In the genomic region with DNA sequence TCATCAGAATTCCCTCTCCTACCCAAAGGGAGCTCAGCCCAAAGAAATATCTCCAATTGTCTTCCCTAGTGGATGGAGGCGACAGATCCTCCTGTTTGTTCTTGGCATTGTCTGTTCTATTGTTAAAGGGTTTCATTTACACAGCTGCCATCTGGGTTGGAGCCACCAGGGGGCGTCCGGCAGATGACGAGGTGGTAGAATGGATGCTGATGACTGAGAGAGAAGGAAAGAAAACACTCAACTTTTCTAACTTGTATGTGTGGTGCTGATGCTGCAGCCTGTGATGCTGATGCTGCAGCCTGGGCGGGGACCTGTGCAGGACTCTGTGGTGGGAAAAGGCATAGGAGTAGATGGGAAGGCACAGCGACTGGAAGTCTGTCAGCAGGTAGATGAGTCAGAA, we compare ENCODE assay signal across 9 mouse cellular contexts. TPM values are rescaled to one million over a fixed set of nuclear protein-coding genes. Genes with fewer than 3 reads are reported as not detected.
DNase-seq lines count a peak whose midpoint lies in the region; ATAC-seq and TF ChIP-seq lines count a peak whose summit lies in the region.
"Had no signal": no experiment of that assay in that cellular context is flagged by ENCODE, and none has a peak within 500 bp of the region (broad histone marks: within the 10 kb centered on the region; RNA-seq: fewer than 3 reads in every experiment).

No protein-coding gene starts in this region.

- H3K79me2 ChIP-seq in C2C12 (ENCODE audit: control insufficient read depth, insufficient read depth) = no peaks in the 10 kb centered on the region

- no peak overlapping the region for H3K9ac ChIP-seq in ES-Bruce4 (ENCODE audit: low read depth, poor library complexity, severe bottlenecking)
- H3K9ac ChIP-seq in forebrain, embryonic 14.5 days (ENCODE audit: low read length) = no peak overlapping the region
- no peak overlapping the region for H3K9ac ChIP-seq in hindbrain, postnatal 0 days (replicated peaks; ENCODE audit: low read length)
- H3K9ac ChIP-seq: hindbrain, embryonic 15.5 days had no signal

- H3K9me3 ChIP-seq in ES-Bruce4 (replicated peaks; ENCODE audit: control insufficient read depth, insufficient read depth, low read length, poor library complexity, severe bottlenecking) = no peaks in the 10 kb centered on the region
- no peaks in the 10 kb centered on the region for H3K9me3 ChIP-seq in forebrain, embryonic 14.5 days (replicated peaks; ENCODE audit: control insufficient read depth, low read length)
- no peaks in the 10 kb centered on the region for H3K9me3 ChIP-seq in hindbrain, postnatal 0 days (ENCODE audit: low read length)
- no peaks in the 10 kb centered on the region for H3K9me3 ChIP-seq in limb, embryonic 10.5 days (replicated peaks)
- H3K9me3 ChIP-seq: hindbrain, embryonic 15.5 days had no signal

- TF ChIP-seq EP300 in ES-Bruce4 (IDR thresholded peaks at IDR 0.05; ENCODE audit: insufficient read depth, low read depth, low read length) = no peak

- no peak overlapping the region for H3K4me2 ChIP-seq in forebrain, embryonic 14.5 days (ENCODE audit: low read length)
- H3K4me2 ChIP-seq in hindbrain, postnatal 0 days (ENCODE audit: low read depth, low read length) = no peak overlapping the region
- H3K4me2 ChIP-seq: hindbrain, embryonic 15.5 days had no signal

- H3K27ac ChIP-seq in ES-Bruce4 (ENCODE audit: insufficient read depth, low read length) = no peak overlapping the region
- no peak overlapping the region for H3K27ac ChIP-seq in forebrain, embryonic 14.5 days (ENCODE audit: low read depth, low read length)
- no peak overlapping the region for H3K27ac ChIP-seq in hindbrain, postnatal 0 days
- H3K27ac ChIP-seq in limb, embryonic 10.5 days = no peak overlapping the region
- H3K27ac ChIP-seq: hindbrain, embryonic 15.5 days had no signal

- H3ac ChIP-seq in C2C12 (ENCODE audit: control insufficient read depth, insufficient read length, low read depth) = no peak overlapping the region

- TF ChIP-seq POLR2A in ES-Bruce4 (IDR thresholded peaks at IDR 0.05; ENCODE audit: insufficient read depth, low read length) = no peak

- H3K27me3 ChIP-seq in C2C12 (ENCODE audit: control insufficient read depth, insufficient read depth, insufficient read length) = no peaks in the 10 kb centered on the region
- no peaks in the 10 kb centered on the region for H3K27me3 ChIP-seq in ES-Bruce4 (ENCODE audit: control insufficient read depth, insufficient read depth, low read length, poor library complexity, severe bottlenecking)
- H3K27me3 ChIP-seq in forebrain, embryonic 14.5 days (replicated peaks; ENCODE audit: control insufficient read depth, insufficient read depth, low read length) = no peaks in the 10 kb centered on the region
- no peaks in the 10 kb centered on the region for H3K27me3 ChIP-seq in hindbrain, postnatal 0 days (ENCODE audit: insufficient read depth, low read length)
- no peaks in the 10 kb centered on the region for H3K27me3 ChIP-seq in limb, embryonic 10.5 days (ENCODE audit: low read depth, poor library complexity, severe bottlenecking)
- H3K27me3 ChIP-seq: hindbrain, embryonic 15.5 days had no signal

- no peak overlapping the region for H3K4me3 ChIP-seq in C2C12 (ENCODE audit: insufficient read depth, poor library complexity, severe bottlenecking)
- no peak overlapping the region for H3K4me3 ChIP-seq in ES-Bruce4 (ENCODE audit: low read depth, low read length)
- H3K4me3 ChIP-seq in forebrain, embryonic 14.5 days (ENCODE audit: low read depth, low read length) = no peak overlapping the region
- H3K4me3 ChIP-seq in hindbrain, postnatal 0 days (ENCODE audit: low read length) = no peak overlapping the region
- H3K4me3 ChIP-seq in limb, embryonic 10.5 days = no peak overlapping the region
- H3K4me3 ChIP-seq: hindbrain, embryonic 15.5 days had no signal

- H3K36me3 ChIP-seq in C2C12 (ENCODE audit: control insufficient read depth, insufficient read depth) = no peaks in the 10 kb centered on the region
- H3K36me3 ChIP-seq in ES-Bruce4 (ENCODE audit: control insufficient read depth, insufficient read depth, low read length, poor library complexity, severe bottlenecking) = no peaks in the 10 kb centered on the region
- no peaks in the 10 kb centered on the region for H3K36me3 ChIP-seq in forebrain, embryonic 14.5 days (ENCODE audit: control insufficient read depth, insufficient read depth, low read length)
- no peaks in the 10 kb centered on the region for H3K36me3 ChIP-seq in hindbrain, postnatal 0 days (ENCODE audit: insufficient read depth, low read length)
- H3K36me3 ChIP-seq in limb, embryonic 10.5 days = no peaks in the 10 kb centered on the region
- H3K36me3 ChIP-seq: hindbrain, embryonic 15.5 days had no signal

- WGBS in forebrain, embryonic 14.5 days = 27% methylated on average over 6 of the region's 6 CpGs
- WGBS in hindbrain, postnatal 0 days = 32% methylated on average over 6 of the region's 6 CpGs
- WGBS in limb, embryonic 10.5 days = 34% methylated on average over 6 of the region's 6 CpGs

- H3K4me1 ChIP-seq in ES-Bruce4 (ENCODE audit: control insufficient read depth, insufficient read depth, low read length) = no peaks in the 10 kb centered on the region
- H3K4me1 ChIP-seq in forebrain, embryonic 14.5 days (ENCODE audit: control insufficient read depth, insufficient read depth, low read length) = peaks cover 3% of the 10 kb centered on the region; the same call in 1 of the 2 replicates
- H3K4me1 ChIP-seq in hindbrain, postnatal 0 days (ENCODE audit: insufficient read depth, low read length) = no peaks in the 10 kb centered on the region
- peaks cover 3% of the 10 kb centered on the region; the same call in 1 of the 2 replicates for H3K4me1 ChIP-seq in limb, embryonic 10.5 days

- DNase-seq in c-Kit-positive CD71-positive TER-119-negative erythroid progenitor cells, embryonic 14.5 days (ENCODE audit: low read depth) = peak; percentile 41
- peak; percentile 67 for DNase-seq in forebrain, embryonic 14.5 days (ENCODE audit: low spot score)
- DNase-seq in hindbrain, postnatal 0 days (ENCODE audit: low spot score) = no peak
- DNase-seq in limb, embryonic 10.5 days (ENCODE audit: low spot score) = peak; percentile 83
- peak; percentile 58 for DNase-seq in ovary, postnatal 36 days (ENCODE audit: low spot score)

- TF ChIP-seq CTCF in C2C12 (IDR thresholded peaks at IDR 0.05; ENCODE audit: control insufficient read depth, insufficient read depth, insufficient read length) = peak; percentile 25
- peak; percentile 87 for TF ChIP-seq CTCF in ES-Bruce4 (IDR thresholded peaks at IDR 0.05; ENCODE audit: low read depth, low read length)
- TF ChIP-seq CTCF in hindbrain, postnatal 0 days (IDR thresholded peaks at IDR 0.05; ENCODE audit: low read depth) = peak; percentile 65

- ATAC-seq in forebrain, embryonic 14.5 days = no peak; the same call in 1 of the 2 replicates
- ATAC-seq in hindbrain, postnatal 0 days = no peak
- ATAC-seq in erythroid progenitor cell, adult 5-6 weeks (replicated peaks; ENCODE audit: low FRiP score, poor library complexity, severe bottlenecking) = no peak

- no peaks in the 10 kb centered on the region for H3K79me3 ChIP-seq in C2C12 (ENCODE audit: low read depth)

TF ChIP-seq in C2C12, 6 proteins besides CTCF, POLR2A, EP300 and RAD21:
- TF ChIP-seq MYOD1 (IDR thresholded peaks at IDR 0.05; ENCODE audit: control insufficient read depth, insufficient read length, low read depth) (no peak), FOSL1 (IDR thresholded peaks at IDR 0.05; ENCODE audit: insufficient read depth, low read length, poor library complexity, severe bottlenecking) (no peak), MYOG (IDR thresholded peaks at IDR 0.05; ENCODE audit: control insufficient read depth, extremely low read depth, insufficient read length) (no peak), USF1 (IDR thresholded peaks at IDR 0.05; ENCODE audit: low read depth) (no peak)

RNA-seq across cellular contexts. Expression of gene Tex26, which starts 14.8 kb away (rescaled TPM):
- polyA plus RNA-seq in C2C12 (2012; fragmentation: generic; extraction: Trizol) (0.28 TPM), ES-Bruce4 (2011; ENCODE audit: insufficient read depth, insufficient read length, low read depth, missing spikeins) (3.2 and 4.7 TPM in 2 replicates)
- polyA plus RNA-seq in forebrain, embryonic 14.5 days (2014; fragmentation: Nextera tagmentation; extraction: Ambion mirVana) = 1.3 and 1.6 TPM in 2 replicates
- total RNA-seq in hindbrain, postnatal 0 days (2014; rRNA removed) = 0.31 and 0.50 TPM in 2 replicates
- 1.0 and 1.6 TPM in 2 replicates for polyA plus RNA-seq in hindbrain, postnatal 0 days (2015; fragmentation: Nextera tagmentation; extraction: Ambion mirVana)
- 0.15 and 0.30 TPM in 2 replicates for polyA plus RNA-seq in limb, embryonic 10.5 days (2016; fragmentation: Nextera tagmentation; extraction: Ambion mirVana)
- total RNA-seq in erythroid progenitor cell, adult 5-6 weeks (2015; ENCODE audit: low replicate concordance) = not detected in 2 replicates
- not detected in 2 replicates for total RNA-seq in erythroid progenitor cell, adult 5-6 weeks (2017; ENCODE audit: low replicate concordance)

RNA-seq across cellular contexts. Expression of gene Medag, which starts 42.7 kb away (rescaled TPM):
- 0.09 TPM for polyA plus RNA-seq in C2C12 (2012; fragmentation: generic; extraction: Trizol)
- 0.30 and 0.91 TPM in 2 replicates for polyA plus RNA-seq in ES-Bruce4 (2011; ENCODE audit: insufficient read depth, insufficient read length, low read depth, missing spikeins)
- polyA plus RNA-seq in forebrain, embryonic 14.5 days (2014; fragmentation: Nextera tagmentation; extraction: Ambion mirVana) = 1.3 and 1.6 TPM in 2 replicates
- total RNA-seq in hindbrain, postnatal 0 days (2014; rRNA removed) = 9.3 and 11.3 TPM in 2 replicates
- polyA plus RNA-seq in hindbrain, postnatal 0 days (2015; fragmentation: Nextera tagmentation; extraction: Ambion mirVana) = 8.3 and 9.1 TPM in 2 replicates
- polyA plus RNA-seq in limb, embryonic 10.5 days (2016; fragmentation: Nextera tagmentation; extraction: Ambion mirVana) = 0.26 and 0.33 TPM in 2 replicates
- not detected in 2 replicates for total RNA-seq in erythroid progenitor cell, adult 5-6 weeks (2015; ENCODE audit: low replicate concordance)
- total RNA-seq in erythroid progenitor cell, adult 5-6 weeks (2017; ENCODE audit: low replicate concordance) = not detected in 2 replicates

Comparison
In these comparisons a context has a peak if more than half of its experiments do, and no peak if none do; other contexts are left out.
1. CTCF ChIP-seq: peak in every context shown above with its lines; median percentile 87 in ES-Bruce4; 65 in hindbrain, postnatal 0 days; 25 in C2C12.